Mouse (Mus musculus) megakaryocyte, embryonic 14.5 days (primary cell): Measurements from ENCODE around the gene Gcnt4.

ENCODE experiments used
- FLI1 ChIP-seq: IDR thresholded peaks from 2 replicates; pipeline ENCODE4 v1.6.1; 2012; ENCODE audit warnings: low read length, inconsistent platforms, mixed read lengths
- GATA1 ChIP-seq: IDR thresholded peaks from 3 replicates; pipeline ENCODE4 v1.6.1; 2012; ENCODE audit warnings: mixed read lengths, low read length, inconsistent platforms, borderline replicate concordance

DNA sequence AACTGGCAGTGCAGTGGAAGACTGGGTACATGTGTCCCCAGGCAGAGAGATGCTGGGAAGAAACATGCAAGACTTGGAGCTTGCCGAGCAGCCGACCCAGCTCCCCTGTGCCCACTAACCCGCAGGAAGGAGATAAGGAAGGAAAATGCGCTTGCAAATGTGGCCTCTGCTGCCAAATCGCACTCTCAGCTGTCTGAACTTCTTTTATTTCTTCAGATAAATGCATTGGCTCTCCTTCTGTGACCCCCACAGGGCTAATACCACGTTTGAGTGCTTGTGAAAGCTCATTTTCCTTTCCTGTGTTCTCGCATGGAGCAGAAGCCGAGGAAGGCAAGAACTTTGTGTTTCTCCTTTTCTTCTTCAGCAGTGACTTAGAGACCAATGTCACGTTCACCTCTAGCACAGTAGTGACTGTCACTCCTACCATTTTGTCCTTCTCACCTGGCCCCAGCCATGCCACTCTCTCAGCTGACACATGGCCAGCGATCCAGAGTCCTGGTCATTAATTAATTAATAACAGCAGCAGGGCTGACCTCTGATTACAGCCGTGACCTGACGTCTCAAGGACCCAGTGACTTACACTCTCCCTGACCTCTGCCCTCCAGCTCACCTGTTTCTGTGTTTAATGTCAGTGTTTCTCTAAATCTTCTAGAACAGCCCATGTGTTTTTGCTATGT, 61.2 kb downstream of the Gcnt4 start:
- TF ChIP-seq GATA1 (no peak), FLI1 (no peak)
